Mouse (Mus musculus) erythroblast, embryonic 14.5 days (primary cell): ENCODE results near the gene Dlg2.

Source experiments
- GATA1 ChIP-seq: IDR thresholded peaks from 2 replicates; pipeline ENCODE4 v1.6.1; 2012; ENCODE audit warnings: low read length, inconsistent platforms, mixed read lengths
- TAL1 ChIP-seq: IDR thresholded peaks from 3 replicates; pipeline ENCODE4 v1.6.1; 2012; ENCODE audit warnings: low read length, inconsistent platforms, mixed read lengths

GRCm38 (mm10) chr7:90791522-90791921, 315.1 kb downstream of the Dlg2 start:
- TF ChIP-seq GATA1, result no peak
- TF ChIP-seq TAL1, result no peak
